Mouse (Mus musculus) adrenal gland, adult 8-10 months (tissue): ENCODE data around the gene Sigmar1. TPM values are rescaled to one million over a fixed set of nuclear protein-coding genes. Genes with fewer than 3 reads are reported as not detected.

Source experiments
- DNase-seq: peaks from one replicate; pipeline ENCODE4 v3.0.0; 2022
- total RNA-seq, 4 experiments: library from RNA; stranded (reverse); gene quantifications; 2 replicates each; pipeline ENCODE4 v1.2.4; 2022

Gene Sigmar1
- total RNA-seq, 4 experiments from 2014 or later: 74.2 to 81.7 (median 78.8) TPM

DNA sequence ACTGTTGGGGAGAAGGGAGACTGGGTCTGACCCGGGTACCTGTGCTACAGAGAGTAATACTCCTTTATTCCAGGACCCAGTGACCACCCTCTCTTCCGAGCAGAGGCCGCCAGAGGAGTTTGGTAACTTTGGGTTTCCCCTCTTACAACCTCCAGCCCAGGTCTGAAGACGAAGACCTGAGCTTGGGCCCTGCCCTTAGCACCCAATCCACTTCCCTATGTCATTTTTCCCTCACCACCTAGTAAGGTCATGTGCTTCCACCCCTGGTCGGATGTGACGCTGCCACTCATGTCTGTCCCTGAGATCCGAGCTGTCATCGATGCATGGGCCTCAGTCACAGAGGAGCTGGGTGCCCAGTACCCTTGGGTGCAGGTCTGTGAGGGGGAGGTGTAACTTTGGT, 483 bp upstream of the Sigmar1 start:
- DNase-seq: no peak

DNA sequence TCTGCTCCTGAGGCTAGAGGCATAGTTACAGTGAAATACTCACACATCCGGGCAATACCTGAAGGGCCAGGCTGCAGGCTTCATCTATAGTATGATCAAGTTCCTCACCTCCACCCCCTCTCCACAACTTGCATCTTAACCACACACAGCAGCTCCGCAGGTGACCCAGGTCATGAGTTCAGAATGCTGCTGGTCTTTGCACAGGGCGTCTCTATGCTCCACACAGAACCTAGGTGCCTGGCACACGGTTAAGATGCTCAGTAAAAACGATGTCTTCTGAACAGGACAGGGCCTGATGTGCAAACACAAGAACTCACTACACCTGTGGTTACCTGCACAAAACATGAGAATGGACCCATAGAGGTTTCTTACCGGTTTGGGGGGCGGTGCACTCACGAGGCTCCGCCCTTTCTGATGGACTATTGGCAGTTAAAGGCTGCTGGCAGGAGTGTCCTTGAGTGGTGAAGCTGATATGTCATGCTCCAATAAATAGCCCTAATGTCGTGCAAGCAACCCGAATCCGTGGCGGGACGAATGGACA, 1.1 kb downstream of the Sigmar1 start, which contains the start of gene Galt:
Gene Galt (plus strand): TSS at position 432 of the 541 bp plus-strand sequence.
- DNase-seq: no peak

DNA sequence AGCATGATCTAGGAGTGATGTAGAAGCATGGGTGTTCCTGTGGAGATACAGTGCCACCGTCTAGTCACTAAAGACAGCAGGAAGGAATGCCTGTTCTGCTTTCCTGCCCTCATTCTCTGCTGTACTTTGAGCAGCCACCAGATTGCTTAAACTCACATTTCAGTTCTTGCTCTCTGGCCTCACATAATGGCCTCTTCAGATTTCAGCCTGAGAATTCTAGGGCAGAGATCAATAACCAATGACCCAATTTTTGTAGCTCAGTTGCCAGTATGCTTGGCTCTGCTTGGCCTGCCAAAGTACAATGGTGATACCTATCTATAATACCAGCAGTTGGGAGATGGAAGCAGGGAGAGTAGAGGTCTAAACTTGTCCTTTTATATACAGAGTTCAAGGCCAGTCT, 10.9 kb downstream of the Sigmar1 start:
- no peak for DNase-seq

DNA sequence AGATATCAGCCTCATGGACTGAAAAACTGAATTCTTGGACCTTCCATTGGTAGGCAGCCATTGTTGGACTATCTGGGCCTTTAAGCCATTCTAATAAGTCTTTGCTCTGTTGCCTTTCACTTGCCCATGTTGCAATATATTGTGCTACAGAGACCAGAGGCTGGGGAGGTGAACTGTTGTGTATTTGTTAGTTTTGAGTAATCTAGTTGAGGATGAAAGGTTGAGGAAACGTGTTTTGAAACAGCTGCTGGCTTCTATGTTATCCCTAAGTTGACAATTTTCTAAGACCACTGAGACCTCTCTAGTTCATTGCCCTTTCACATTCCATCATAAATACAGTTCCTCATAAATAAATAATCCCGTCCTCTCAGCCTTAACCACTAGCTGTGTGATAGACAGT, 11.8 kb downstream of the Sigmar1 start:
- DNase-seq: no peak

DNA sequence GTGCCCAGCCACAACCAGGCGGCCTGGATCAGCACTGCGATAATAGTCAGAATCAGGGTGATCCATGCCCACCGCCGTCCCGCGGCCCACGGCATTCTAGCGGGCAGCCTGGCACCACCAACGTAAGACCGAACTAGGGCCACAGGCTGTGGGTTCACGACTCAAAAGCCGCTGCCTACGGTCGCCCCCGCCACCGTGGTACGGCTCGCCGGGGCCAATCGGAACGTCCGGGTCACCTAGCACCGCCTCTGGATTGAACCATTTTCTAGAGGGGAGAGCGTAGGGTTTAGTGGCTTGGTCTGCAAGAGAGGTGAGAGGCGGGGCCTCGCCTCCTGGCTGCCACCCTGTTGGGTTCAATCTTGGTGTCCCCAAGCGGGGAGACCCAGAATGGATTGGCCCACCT, 14.8 kb downstream of the Sigmar1 start:
- peak; percentile 93 for DNase-seq

DNA sequence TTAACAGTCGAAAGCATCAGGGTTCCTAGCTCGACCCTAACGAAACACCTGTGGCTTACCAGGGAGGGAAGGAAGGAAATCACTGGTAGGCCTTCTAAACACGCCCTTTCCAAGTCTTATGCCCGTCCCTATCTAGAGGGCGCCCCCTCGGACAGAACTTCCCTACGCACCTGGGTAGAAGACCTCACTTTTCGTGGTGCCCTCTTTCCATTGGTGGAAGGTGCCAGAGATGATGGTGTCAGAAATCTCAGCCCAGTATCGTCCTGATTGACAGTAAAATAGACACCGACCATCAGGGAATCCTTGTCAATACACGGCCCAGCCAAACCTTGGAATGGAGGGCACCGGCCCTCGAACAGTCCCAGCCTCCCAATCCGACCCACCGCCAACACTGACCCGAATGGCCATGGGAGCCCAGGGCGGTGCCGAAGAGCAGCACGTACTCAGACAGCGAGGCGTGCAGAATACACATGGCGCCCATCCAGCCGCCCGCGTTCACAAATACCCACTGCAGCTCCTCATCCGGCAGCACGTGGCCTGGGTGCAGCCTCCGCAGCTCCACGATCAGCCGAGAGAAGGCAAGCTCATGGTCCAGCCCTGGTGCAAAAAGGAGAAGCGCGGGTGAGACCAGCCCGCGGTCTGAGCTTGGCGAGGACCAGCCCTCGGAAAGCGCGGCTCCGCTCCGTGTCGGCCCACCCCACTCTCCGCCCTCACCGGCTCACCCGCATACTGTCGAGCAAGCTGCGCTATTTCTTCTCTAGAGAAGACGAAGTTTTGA, 15.4 kb downstream of the Sigmar1 start:
- peak; percentile 60 for DNase-seq

DNA sequence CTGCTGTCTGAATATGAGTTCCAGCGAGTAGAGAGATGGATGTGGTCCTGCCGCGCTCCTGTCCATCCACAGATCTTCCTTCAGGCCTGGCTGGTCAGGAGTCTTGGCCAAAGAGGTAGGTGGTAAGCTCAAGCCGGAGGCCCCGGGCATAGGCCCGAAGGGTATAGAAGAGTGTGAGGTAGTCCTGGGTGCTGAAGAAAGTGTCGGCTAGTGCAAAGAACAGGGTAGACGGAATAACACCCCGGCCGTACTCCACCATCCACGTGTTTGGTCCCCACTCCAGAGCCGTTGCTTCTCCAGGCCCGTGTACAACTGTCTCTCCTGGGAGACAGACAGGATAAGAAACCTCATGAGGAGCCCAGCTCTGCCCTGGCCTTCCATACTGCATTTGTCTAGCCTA, 16.7 kb downstream of the Sigmar1 start:
- no peak for DNase-seq

DNA sequence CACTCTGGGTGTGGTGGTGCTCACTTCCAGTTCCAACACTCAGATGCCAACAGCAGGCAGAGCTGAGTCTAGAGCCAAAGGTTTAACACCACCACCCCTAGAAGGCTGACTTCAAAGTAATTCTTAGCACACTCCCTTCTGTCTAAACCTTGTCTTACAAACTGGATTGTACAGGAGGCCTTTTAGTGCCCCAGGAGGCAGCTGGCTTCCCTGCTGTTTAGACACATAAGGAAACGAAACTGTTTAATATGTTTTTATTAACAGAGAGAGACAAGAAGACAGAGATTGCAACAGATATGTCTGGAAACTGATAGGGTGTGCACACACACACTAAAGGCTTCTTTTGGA, 17.7 kb downstream of the Sigmar1 start:
- no peak for DNase-seq

DNA sequence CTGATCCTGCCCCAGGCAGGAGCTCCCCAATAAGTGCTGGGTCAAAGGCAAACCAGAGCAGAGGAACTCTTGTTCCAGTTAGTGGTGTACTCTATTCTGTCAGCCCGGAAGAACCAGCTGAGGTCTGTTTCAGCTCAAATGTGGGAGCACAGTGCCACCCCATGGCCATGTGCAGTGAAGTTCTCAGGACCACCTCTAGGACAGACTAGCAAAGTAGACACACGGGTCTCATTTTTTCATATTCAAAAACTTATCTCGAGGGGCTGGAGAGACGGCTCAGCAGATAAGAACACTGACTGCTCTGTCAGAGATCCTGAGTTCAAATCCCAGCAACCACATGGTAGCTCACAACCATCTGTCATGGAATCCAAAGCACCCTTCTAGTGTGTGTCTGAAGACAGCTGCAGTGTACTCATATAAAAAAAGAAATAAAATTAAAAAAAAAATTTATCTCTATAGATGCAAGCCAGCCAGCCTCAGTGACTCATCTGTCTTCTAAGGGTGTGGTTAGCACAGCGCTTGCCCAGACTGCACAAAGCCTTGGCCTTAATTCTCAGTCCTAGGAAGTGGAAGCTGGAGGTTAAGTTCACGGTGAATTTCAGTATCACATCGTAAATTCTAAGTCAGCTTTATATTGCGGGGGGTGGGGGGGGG, 18.2 kb downstream of the Sigmar1 start:
- DNase-seq: peak; percentile 58

DNA sequence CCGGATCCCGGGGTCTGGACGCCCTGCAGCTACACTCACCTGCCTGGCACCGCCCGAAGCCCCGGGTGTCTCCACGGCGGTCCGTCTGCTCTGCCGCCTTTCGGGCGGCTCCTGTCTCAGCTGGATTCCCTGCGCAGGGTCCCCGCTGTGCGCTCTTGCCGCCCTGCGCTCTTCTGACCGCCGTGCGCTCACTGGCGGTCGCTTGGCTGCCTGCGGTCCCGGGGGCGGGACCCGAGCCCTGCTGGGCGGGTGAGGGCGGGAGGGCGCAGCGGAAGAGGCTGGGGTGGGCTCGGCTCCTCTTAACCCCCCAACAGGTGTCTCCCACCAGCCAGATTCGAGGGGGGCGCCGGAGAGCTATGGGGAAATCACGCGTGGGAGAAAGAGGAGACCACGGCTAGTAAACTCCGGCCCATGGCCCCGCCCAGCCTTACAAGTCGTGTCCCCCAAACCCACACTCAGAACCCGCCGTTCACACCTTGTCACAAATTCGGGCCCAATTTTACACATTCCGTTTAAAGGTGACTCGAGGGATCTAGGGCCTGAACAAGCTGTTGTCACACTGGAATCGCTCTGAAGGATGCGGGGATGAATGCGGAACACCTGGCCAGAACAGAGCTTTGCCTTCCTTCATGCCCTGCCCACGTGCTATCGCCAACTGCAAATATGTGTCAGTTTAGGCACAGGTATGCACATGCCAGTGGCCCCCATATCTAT, 24.7 kb downstream of the Sigmar1 start, which contains the start of gene Arid3c:
Gene Arid3c (minus strand): TSS at position 91 of the 714 bp plus-strand sequence.
- no peak for DNase-seq

DNA sequence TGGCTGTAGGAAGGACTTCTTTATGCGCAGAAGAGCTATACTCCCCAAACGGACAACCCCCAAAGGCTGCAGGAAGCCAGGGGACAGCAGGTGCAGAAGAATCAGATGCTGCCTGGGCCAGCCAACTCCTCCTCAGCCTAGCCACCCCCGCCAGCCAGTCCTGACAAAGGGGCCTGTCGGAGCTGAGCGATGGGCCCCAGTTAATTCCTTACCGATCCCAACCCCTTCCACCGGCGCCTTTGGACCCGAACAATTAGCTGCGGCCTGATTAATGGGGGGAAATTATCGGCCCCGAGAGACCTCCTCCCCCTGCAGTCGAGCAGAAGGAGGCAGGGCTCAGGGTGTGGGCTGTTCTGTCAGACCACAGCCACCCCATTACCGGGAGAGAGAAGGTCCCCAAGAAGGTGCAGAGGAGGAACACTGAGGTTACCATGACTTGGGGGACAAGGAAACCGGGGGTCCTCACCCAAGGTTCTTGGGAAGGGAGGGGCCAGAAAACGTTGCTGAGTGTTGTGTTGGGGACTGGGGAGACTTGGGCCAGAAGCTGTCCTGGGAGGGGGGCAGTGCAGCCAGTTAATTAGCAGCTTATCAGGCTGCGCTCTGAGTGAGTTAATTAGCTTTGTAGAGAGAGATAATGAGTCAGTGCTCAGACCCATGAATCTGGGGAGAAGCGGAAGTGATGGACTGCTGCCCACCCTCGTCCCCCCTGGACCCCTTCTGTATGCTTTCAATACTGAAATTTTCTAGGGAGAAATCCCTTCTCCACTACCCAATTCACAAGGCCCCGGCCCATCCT, 28.9 kb downstream of the Sigmar1 start:
- DNase-seq: no peak

DNA sequence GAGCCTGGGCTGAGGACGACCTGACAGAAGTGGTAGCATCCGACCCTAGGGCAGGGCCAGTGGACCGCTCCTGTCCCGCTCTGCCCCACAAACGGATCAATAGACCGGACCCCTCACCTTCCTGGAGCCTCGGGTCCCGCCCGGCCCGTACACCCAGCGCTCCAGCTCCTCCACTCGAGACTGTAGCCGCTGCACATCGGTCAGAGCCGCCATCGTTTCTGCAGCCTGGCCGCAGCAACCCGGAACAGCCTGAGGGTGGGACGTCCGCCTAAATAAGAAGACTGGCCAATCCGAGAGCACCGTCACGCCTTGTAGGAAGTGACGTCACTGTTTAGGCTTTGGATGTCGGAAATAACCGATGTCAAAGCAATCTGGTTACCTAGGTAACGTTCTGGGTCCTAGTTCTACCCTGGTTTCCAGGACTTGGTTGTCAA, 33.0 kb downstream of the Sigmar1 start, which contains the start of gene Dctn3:
Gene Dctn3 (minus strand): TSS at position 253 of the 434 bp plus-strand sequence.
- peak; percentile 90 for DNase-seq

DNA sequence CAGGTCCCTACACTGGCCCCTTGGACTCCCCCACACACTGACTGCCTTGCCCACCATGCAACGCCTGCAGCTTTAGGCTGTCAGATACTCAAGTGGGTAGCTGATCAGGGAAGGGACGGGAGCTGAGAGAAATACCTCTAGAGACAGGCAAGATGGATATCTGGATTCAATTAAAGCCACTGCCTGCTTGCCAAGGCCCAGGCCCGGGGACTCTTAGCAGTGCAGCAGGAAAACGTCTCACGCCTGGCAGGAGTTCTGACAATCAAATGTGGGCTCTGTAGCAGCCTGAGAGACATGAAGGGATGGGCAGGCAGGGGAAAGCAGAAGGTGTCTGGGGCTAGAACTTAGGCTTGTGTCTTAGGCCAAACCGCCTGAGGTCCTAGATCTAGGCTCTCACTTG, 39.1 kb downstream of the Sigmar1 start:
- DNase-seq: no peak

DNA sequence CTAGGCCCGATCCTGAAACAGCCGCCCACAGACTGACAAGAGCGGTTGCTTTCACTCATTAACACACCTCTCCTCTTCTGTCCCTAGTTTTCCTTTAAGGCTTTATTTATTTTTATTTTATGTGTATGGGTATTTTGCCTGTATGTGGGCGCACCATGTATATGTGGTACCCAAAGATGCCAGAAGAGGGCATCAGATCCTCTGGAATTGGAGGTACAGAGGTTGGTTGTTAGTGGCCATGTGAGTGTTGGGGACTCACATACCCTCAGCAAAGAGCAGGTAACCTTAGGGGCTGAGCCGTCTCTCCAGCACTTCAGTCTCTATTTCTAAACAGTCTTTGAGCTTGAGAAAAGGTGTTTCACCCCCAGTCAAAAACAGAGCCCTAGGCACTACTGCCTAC, 40.4 kb downstream of the Sigmar1 start:
- DNase-seq: no peak

DNA sequence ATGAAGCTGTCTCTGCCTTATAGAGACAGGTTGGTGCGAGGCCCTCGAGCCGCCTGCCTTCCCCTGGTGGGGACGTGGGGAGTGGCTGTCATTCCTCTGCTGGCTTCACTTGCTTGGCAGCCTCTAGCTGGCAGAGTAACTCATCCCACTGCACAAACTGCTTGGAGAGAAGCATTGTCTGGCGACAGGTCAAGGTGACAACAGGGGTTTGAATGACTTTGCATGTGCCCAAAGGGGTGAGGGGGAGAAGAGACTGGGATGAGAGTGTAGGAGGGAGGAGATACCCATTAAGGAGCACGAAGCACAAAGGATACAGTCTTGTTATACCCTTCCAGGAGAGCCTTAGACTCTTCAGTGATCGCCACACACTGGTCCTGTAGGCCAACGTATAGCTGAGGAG, 40.9 kb downstream of the Sigmar1 start:
- no peak for DNase-seq

DNA sequence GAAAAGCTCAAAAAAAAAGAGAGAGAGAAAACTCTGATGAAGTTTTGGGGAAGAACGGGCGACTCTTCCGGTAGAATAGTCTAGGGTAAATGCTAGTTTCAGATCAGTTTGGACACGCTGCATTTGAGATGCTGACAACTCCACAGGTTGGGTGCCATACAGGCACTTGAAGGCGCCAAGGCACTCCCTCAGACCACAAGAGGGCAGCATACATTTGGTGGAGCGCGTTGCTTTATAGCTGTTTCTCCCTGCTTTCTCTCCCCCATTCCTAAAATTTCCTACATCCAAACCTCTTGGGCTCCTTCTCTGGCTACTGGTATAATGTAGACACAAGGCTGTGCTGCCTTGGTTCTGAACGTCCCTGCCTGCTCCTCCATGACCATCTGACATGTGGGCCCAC, 41.7 kb downstream of the Sigmar1 start:
- DNase-seq: no peak

DNA sequence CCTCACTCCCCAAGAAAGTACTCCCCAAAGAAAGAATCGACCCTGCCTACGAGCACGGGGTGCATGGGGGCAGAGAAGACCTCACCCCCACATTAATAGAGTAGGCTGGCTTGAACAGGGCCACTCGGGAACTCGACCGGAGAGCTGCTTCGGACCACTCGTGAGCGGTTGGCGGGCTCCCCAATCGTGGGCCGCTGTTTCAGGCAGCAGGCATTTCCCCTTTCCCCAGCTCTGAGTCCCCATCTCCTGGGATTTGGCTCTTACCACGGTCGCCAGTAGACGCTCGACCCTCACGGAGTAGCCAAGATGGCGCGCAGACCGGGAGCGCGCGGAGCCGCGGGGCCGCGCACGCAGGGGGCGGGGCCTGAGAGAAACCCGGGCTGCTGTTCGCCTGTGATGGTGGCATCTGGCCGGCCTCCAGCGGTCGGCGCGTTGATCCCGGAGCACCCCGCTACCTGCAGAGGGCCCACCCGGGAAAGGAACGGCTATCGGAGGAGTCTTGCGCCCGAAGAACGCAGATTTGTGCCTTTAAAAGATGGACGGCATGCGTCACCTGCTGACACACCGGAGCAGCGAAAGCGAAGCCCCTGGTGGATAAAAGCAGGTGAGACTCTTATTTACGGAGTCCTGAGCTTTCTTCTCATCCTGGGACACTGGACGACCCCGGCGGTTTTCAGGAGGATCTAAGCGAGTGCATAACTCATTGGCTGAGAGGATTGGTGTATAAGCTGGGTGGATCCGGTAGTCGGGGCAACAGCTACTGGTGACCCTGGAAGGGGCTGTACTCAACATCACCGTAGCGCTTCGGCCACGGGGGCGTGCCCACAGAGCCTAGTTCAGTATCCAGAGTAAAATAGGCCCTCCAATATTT, 42.5 kb downstream of the Sigmar1 start, which contains the start of gene Rpp25l:
Gene Rpp25l (minus strand): TSS at position 338 of the 871 bp plus-strand sequence.
- peak; percentile 66 for DNase-seq

DNA sequence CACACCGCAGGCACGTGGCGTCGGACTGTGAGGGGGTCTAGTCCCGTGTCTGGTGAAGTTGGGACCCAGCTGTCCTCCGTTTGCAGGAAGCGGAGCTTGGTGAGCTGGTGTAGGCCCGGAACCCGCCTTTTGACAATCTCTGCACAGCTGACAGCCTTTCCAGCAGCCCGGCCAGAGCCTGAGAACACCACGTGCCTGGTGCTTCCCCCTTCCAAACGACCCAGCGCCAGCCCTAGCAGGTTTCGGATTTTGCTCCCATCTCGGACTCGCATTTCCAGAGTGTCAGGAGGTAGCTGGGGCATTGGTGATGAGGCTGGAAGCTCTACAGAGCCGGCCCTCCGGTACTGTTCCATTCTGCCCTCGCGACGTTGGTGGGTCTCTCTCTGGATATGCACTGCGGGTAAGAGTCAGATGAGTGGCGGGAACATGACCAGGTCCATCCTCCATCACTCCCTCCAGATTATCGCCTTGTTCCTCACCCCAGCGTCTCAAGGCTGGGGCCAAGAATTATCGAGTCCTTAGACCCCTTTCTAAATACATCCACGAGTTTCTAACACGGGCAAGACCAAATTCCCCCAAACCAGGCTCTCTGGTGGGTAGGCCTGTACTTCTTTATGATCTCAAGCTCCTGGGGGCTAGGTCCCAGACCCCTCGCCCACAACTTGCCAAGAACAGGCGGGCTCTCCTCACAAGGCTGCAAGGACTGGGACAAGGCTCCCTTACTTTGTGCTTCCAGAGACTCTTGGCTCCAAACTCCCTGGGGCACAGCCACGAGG, 43.3 kb downstream of the Sigmar1 start:
- DNase-seq: no peak

DNA sequence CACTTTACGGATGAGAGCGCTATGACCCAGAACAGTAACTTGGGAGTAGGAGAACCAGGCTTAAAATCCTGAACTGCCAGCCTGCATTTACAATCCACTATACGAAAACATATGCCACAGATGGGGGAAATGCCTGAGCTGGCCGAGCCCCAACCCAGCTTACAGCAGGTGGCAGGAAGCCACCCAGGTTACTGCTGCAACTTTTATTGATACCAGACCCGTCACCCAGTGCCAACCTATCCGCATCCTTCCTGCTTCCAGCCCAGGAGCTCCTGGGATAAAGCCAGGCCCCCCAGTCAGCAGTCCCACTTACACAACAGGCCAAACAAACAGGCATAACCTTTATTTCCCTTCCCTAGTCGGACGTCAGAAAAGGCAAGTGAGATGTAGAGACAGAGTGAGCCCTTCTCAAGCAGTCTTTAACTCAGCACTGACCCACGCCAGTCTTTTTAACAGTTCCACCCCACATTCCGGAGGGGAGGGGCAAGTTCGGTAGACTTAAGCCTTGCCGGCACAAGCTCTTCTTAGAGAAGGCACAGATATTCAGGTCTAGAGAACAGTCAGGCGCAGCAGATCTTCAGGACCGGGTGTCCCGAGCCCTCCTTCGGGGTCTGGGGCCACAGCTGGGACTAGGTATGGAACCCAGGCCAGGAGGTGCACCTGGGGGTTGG, 44.1 kb downstream of the Sigmar1 start:
- no peak for DNase-seq

DNA sequence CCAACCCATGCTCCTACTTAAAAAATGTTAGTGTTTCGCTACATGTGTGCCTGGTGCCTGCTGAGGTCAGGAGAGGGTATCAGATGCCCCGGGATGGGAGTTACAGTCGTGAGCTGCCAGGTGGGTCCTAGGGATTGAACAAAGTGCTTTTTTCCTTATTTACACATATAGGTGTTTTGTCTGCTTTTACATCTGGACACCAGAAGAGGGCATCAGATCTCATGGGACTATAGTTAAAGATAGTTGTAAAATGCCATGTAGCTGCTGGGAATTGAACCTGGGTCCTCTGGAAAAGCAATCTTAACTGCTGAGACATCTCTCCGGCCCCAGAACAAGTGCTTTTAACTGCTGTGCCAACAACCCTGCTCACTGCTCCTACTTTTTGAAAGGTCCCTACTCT, 45.7 kb downstream of the Sigmar1 start:
- no peak for DNase-seq
